Mouse (Mus musculus) heart, postnatal 0 days (tissue): ENCODE data around the gene Rbm6. TPM values are rescaled to one million over a fixed set of nuclear protein-coding genes. Genes with fewer than 3 reads are reported as not detected.

Experiments
- ATAC-seq: fragments of 200-750 bp; cut with Nextera tagmentation; 2 replicates; pipeline ENCODE4 v1.8.0; 2017; ENCODE audit warnings: low read depth, moderate number of reproducible peaks, moderate library complexity; ENCODE audit not compliant: insufficient read depth
- DNase-seq: peaks from one replicate; pipeline ENCODE4 v3.0.0-alpha.2; 2016; ENCODE audit warnings: low spot score
- H3K27ac ChIP-seq: fragments of 300-500 bp; sonication (generic); 2 replicates; pipeline ENCODE4 v1.5.1; 2014; ENCODE audit warnings: low read depth, mild to moderate bottlenecking
- H3K27me3 ChIP-seq: fragments of 300-500 bp; sonication (generic); 2 replicates; pipeline ENCODE4 v1.6.1; 2014; ENCODE audit warnings: low read length, mixed read lengths; ENCODE audit not compliant: control insufficient read depth, insufficient read depth
- H3K36me3 ChIP-seq: fragments of 300-500 bp; sonication (generic); replicated peaks from 2 replicates; pipeline ENCODE4 v1.6.1; 2014; ENCODE audit warnings: low read length, mixed read lengths; ENCODE audit not compliant: control insufficient read depth, insufficient read depth
- H3K4me1 ChIP-seq: fragments of 300-500 bp; sonication (generic); 2 replicates; pipeline ENCODE4 v1.6.1; 2014; ENCODE audit warnings: antibody characterized with exemption; ENCODE audit not compliant: control insufficient read depth, insufficient read depth
- H3K4me2 ChIP-seq: fragments of 300-500 bp; sonication (generic); 2 replicates; pipeline ENCODE4 v1.6.1; 2014; ENCODE audit warnings: low read depth, mild to moderate bottlenecking, low read length, moderate library complexity
- H3K4me3 ChIP-seq: fragments of 300-500 bp; sonication (generic); 2 replicates; pipeline ENCODE4 v1.5.1; 2014; ENCODE audit warnings: low read depth, low read length
- H3K9ac ChIP-seq: fragments of 300-500 bp; sonication (generic); replicated peaks from 2 replicates; pipeline ENCODE4 v1.6.1; 2014; ENCODE audit warnings: low read depth, low read length, mixed read lengths
- H3K9me3 ChIP-seq: fragments of 300-500 bp; sonication (generic); replicated peaks from 2 replicates; pipeline ENCODE4 v1.6.1; 2016; ENCODE audit warnings: low read length; ENCODE audit not compliant: control insufficient read depth
- CTCF ChIP-seq: IDR thresholded peaks from 2 replicates; pipeline ENCODE4 v1.5.1; 2016; ENCODE audit warnings: antibody characterized with exemption, control low read depth, low read depth
- EP300 ChIP-seq: IDR thresholded peaks from 2 replicates; pipeline ENCODE4 v1.6.1; 2016; ENCODE audit warnings: antibody characterized with exemption, low read depth
- WGBS: fragments of 180-500 bp; shearing (Covaris S2); extraction: QIAGEN DNeasy Blood & Tissue Kit; methylation state at CpG from one replicate; pipeline ENCODE4 v1.1.7; 2014; 5-methylcytosine and 5-hydroxymethylcytosine counted together
- polyA plus RNA-seq: library from polyadenylated mRNA; unstranded; fragments of >200 nt; fragmentation: Nextera tagmentation; extraction: Ambion mirVana; gene quantifications from 2 replicates; pipeline ENCODE4 v1.2.1, GENCODE M21; 2015
- total RNA-seq: library from RNA; depleted of rRNA; stranded (reverse); fragments of >200 nt; gene quantifications from 2 replicates; pipeline ENCODE4 v1.2.3, GENCODE M21; 2014; ENCODE audit warnings: low replicate concordance; rRNA removed

The Rbm6 gene
- total RNA-seq (20.3 and 35.1 TPM in 2 replicates), polyA plus RNA-seq (27.1 and 28.3 TPM in 2 replicates)

GRCm38 (mm10) chr9:107873137-107873536 is at the start of gene Rbm6:
TSS of gene Rbm6 (minus strand) at chr9:107873237.
- Histone ChIP-seq H3K27me3 (no peaks in the 10 kb centered on the region), H3K4me1 (peaks cover 17% of the 10 kb centered on the region; the same call in 1 of the 2 replicates), H3K4me2 (peak within 1 kb of the TSS; percentile 97), H3K36me3 (no peaks in the 10 kb centered on the region), H3K27ac (peak within 1 kb of the TSS; percentile 99), H3K9me3 (no peaks in the 10 kb centered on the region), H3K4me3 (peak within 1 kb of the TSS; percentile 95), H3K9ac (peak within 1 kb of the TSS; percentile 98)
- ATAC-seq, result no peak
- no peak for DNase-seq
- WGBS, result 8% methylated on average over 14 of the region's 14 CpGs
- no peak for TF ChIP-seq CTCF
- no peak for TF ChIP-seq EP300

GRCm38 (mm10) chr9:107919441-107919840 is 46.4 kb upstream of the Rbm6 start:
- 67% methylated on average over 5 of the region's 5 CpGs for WGBS

GRCm38 (mm10) chr9:107918884-107919283 is 45.8 kb upstream of the Rbm6 start:
- ATAC-seq, result no peak
- Histone ChIP-seq H3K9ac (no peak overlapping the region), H3K4me1 (peaks cover 6% of the 10 kb centered on the region; the same call in 1 of the 2 replicates), H3K4me2 (no peak overlapping the region), H3K27ac (no peak overlapping the region), H3K9me3 (no peaks in the 10 kb centered on the region), H3K36me3 (no peaks in the 10 kb centered on the region), H3K4me3 (no peak overlapping the region), H3K27me3 (no peaks in the 10 kb centered on the region)
- 81% methylated on average over 6 of the region's 6 CpGs for WGBS
- DNase-seq, result no peak
- no peak for TF ChIP-seq CTCF
- no peak for TF ChIP-seq EP300

More at GRCm38 (mm10) chr9:107919441-107919840, 46.4 kb upstream of the Rbm6 start:
- Histone ChIP-seq H3K4me3 (no peak overlapping the region), H3K9ac (no peak overlapping the region), H3K27ac (no peak overlapping the region), H3K4me1 (peaks cover 11% of the 10 kb centered on the region), H3K9me3 (no peaks in the 10 kb centered on the region), H3K36me3 (no peaks in the 10 kb centered on the region), H3K27me3 (no peaks in the 10 kb centered on the region), H3K4me2 (no peak overlapping the region)
- DNase-seq (no peak), ATAC-seq (no peak)
- TF ChIP-seq CTCF, result no peak

GRCm38 (mm10) chr9:107917895-107918608 is 45.0 kb upstream of the Rbm6 start:
- WGBS, result 33% methylated on average over 13 of the region's 13 CpGs

GRCm38 (mm10) chr9:107914764-107915420 is 41.9 kb upstream of the Rbm6 start:
- no peak for TF ChIP-seq EP300
- no peak for TF ChIP-seq CTCF
- DNase-seq (no peak), ATAC-seq (0 out of 2 replicates have a peak, but pooled peaks have one; percentile 4)
- no peaks in the 10 kb centered on the region for H3K9me3 ChIP-seq
- H3K4me2 ChIP-seq, result no peak overlapping the region
- 68% methylated on average over 16 of the region's 16 CpGs for WGBS
- no peaks in the 10 kb centered on the region for H3K27me3 ChIP-seq
- H3K9ac ChIP-seq, result no peak overlapping the region
- no peak overlapping the region for H3K27ac ChIP-seq
- H3K4me1 ChIP-seq, result no peaks in the 10 kb centered on the region
- H3K36me3 ChIP-seq, result no peaks in the 10 kb centered on the region
- H3K4me3 ChIP-seq, result no peak overlapping the region

More at GRCm38 (mm10) chr9:107917895-107918608, 45.0 kb upstream of the Rbm6 start:
- Histone ChIP-seq H3K27ac (no peak overlapping the region), H3K27me3 (no peaks in the 10 kb centered on the region), H3K9me3 (no peaks in the 10 kb centered on the region), H3K36me3 (no peaks in the 10 kb centered on the region), H3K4me3 (no peak overlapping the region), H3K4me1 (no peaks in the 10 kb centered on the region), H3K9ac (no peak overlapping the region), H3K4me2 (no peak overlapping the region)
- TF ChIP-seq CTCF, result no peak
- ATAC-seq, result no peak
- DNase-seq, result no peak
